Mouse (Mus musculus) megakaryocyte-erythroid progenitor cell, adult 5-6 weeks (primary cell): ENCODE data around the gene Kcnab3. TPM values are rescaled to one million over a fixed set of nuclear protein-coding genes. Genes with fewer than 3 reads are reported as not detected.

Source experiments
- ATAC-seq: replicated peaks from 2 replicates; pipeline ENCODE4 v1.8.0; 2016; ENCODE audit warnings: mild to moderate bottlenecking, inconsistent platforms; ENCODE audit not compliant: severe bottlenecking, poor library complexity, low FRiP score, low TSS enrichment
- total RNA-seq, 2 experiments: library from RNA; stranded (forward) in 1 of 2; stranded (reverse) in 1 of 2; fragments of 200-1000, 215-1000 nt in 1 of 2; fragments of >200 nt in 1 of 2; fragmentation: Nextera tagmentation in 1 of 2; gene quantifications; 2 replicates each; pipeline ENCODE4 v1.2.3; 2014 to 2017

The Kcnab3 gene
- total RNA-seq, 2 experiments from 2014 or later, result not detected

DNA sequence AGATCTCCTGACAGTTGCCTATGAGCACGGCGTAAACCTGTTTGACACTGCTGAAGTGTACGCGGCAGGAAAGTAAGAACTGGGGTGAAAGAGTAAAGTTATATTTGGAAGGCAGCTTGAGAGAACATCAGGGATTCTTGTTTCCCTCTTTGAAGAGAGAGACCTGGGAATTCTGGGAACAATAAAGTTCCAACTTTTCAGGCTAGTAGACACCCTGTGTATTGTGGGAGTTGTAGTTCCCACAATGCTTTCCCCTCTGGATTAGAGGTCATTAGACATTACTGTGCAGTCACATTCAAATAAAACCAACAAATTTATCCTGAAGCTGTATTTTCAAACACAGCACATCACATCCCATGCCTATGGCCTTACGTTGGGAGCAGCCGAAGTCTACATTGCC is 2.5 kb downstream of the Kcnab3 start:
- ATAC-seq, result no peak

GRCm38 (mm10) chr11:69331152-69331551 is 5.1 kb downstream of the Kcnab3 start:
- ATAC-seq, result no peak

DNA sequence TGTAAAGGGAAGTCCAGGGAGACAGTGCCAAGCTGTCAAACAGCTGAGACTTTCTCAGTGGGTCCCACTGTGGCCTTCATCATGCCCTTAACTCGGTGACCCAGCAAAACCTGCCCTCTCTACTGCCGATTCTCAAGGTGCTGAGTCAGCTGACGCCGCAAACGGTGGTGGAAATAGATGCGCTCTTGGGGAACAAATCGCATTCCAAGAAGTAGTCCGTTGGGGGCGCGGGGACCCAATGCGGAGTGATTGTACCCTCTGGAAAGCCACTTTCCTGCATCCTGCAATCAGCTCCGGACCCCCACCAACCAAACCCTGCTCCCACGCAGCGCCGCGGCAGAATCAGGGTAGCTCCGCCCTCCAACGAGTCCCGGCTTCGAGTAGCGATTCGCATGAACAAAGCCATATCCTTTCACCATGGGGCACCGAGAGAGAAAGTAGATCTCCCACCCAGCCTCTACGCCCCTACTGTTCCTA is 5.9 kb downstream of the Kcnab3 start:
- ATAC-seq, result peak; percentile 56

GRCm38 (mm10) chr11:69332713-69333253 is 6.7 kb downstream of the Kcnab3 start:
- ATAC-seq, result no peak

GRCm38 (mm10) chr11:69333922-69334321 is 7.9 kb downstream of the Kcnab3 start:
- ATAC-seq, result peak; percentile 87

- ATAC-seq, result no peak
These were observed 8.7 kb downstream of the Kcnab3 start for GRCm38 (mm10) chr11:69334796-69335195.

GRCm38 (mm10) chr11:69340161-69341131 is 14.4 kb downstream of the Kcnab3 start, which contains the start of gene Rnf227:
Rnf227 (plus strand) TSS chr11:69340461.
- no peak; the same call in none of the 2 replicates for ATAC-seq

GRCm38 (mm10) chr11:69346441-69346840 is 20.4 kb downstream of the Kcnab3 start:
- ATAC-seq, result no peak

GRCm38 (mm10) chr11:69356544-69356943 is 30.5 kb downstream of the Kcnab3 start:
- ATAC-seq, result no peak

GRCm38 (mm10) chr11:69357690-69358089 is 31.6 kb downstream of the Kcnab3 start:
- ATAC-seq, result no peak

GRCm38 (mm10) chr11:69362021-69362420 is 36.0 kb downstream of the Kcnab3 start:
- ATAC-seq, result no peak

DNA sequence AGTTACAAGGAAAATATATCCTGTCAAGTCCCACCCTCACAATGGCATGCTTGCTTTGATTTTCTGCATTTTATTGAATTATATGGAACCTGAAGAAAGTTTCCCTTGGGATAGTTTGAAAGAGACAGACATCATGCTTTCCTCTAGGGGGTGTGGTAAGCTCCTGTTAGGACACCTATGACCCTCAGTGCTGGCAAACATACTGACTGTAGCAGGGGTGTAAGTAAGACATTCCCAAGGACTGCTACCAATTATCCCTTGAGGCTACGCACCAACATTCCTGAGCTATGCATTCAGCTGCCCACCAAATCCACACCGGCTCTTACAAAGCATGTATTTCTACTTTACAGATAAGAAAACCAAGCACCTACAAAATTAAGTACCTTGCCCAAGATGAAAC is 36.4 kb downstream of the Kcnab3 start:
- ATAC-seq, result no peak

GRCm38 (mm10) chr11:69364376-69364775 is 38.3 kb downstream of the Kcnab3 start:
- no peak for ATAC-seq

DNA sequence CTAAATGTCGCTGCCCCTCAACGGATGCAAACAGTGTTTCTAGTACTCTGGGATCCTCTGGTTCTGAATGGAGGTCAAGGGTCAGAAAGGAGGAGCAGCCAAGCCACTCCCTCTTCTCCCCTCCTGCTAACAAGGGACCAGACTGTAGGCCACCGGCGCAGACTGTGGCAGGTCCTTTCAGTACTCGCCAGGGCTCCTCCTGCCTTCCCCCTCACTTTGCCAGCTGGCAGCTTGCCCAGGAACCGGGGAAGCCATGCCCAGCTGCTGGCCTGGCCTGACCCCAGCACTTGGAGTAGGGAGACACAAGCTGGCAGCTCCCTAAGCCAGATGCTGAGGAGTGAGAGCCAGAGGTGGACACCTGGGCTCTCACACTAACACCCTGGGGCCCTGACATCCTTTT is 38.9 kb downstream of the Kcnab3 start:
- ATAC-seq, result peak; percentile 23

DNA sequence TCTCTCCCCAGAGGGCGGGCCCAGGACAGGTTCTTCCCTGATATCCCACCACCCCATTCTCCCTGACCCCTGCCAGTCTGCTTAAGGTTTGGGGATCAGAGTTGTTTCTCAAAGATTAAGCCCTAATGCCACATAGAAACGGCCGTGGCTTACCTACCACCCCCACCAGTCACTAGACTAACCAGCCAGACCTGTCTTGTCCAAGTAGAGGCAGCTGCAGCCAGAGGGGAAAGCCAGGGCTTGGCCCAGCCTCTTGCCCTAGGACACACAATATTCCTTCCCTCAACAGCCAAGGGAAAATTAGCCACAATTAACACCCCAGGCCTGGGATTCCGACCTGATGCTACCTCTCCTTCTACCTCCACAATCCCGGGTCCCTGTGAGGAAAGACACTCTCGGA is 39.7 kb downstream of the Kcnab3 start:
- no peak for ATAC-seq

- ATAC-seq, result peak; percentile 78
These were observed 40.2 kb downstream of the Kcnab3 start for GRCm38 (mm10) chr11:69366157-69366854.

GRCm38 (mm10) chr11:69366855-69367615 is 41.0 kb downstream of the Kcnab3 start:
- ATAC-seq, result no peak

- ATAC-seq, result no peak
These were observed 41.7 kb downstream of the Kcnab3 start for GRCm38 (mm10) chr11:69367616-69368355.
